Mouse (Mus musculus) intestine, embryonic 15.5 days (tissue): Measurements from ENCODE around the gene Romo1. TPM values are rescaled to one million over a fixed set of nuclear protein-coding genes. Genes with fewer than 3 reads are reported as not detected.
A peak's percentile ranks its signal among the peaks of the same experiment; 100 is the strongest.
"Not testable (repeated sequence)": the region's sequence is repeated elsewhere in the genome, so short reads cannot be mapped to it uniquely, and the experiment has no call there.

Experiments
- ATAC-seq: fragments of 200-750 bp; cut with Nextera tagmentation; 2 replicates; pipeline ENCODE4 v1.8.0; 2017; ENCODE audit warnings: moderate TSS enrichment, moderate library complexity
- H3K27ac ChIP-seq: fragments of 300-500 bp; sonication (generic); 2 replicates; pipeline ENCODE4 v1.5.1; 2015; ENCODE audit warnings: mild to moderate bottlenecking, inconsistent platforms
- H3K27me3 ChIP-seq: fragments of 300-500 bp; sonication (generic); replicated peaks from 2 replicates; pipeline ENCODE4 v1.6.1; 2015; ENCODE audit warnings: inconsistent platforms
- H3K36me3 ChIP-seq: fragments of 300-500 bp; sonication (generic); 2 replicates; pipeline ENCODE4 v1.6.1; 2015; ENCODE audit warnings: inconsistent platforms
- H3K4me1 ChIP-seq: fragments of 300-500 bp; sonication (generic); replicated peaks from 2 replicates; pipeline ENCODE4 v1.6.1; 2015; ENCODE audit warnings: inconsistent platforms
- H3K4me2 ChIP-seq: fragments of 300-500 bp; sonication (generic); replicated peaks from 2 replicates; pipeline ENCODE4 v1.6.1; 2015; ENCODE audit warnings: mild to moderate bottlenecking, inconsistent platforms
- H3K4me3 ChIP-seq: fragments of 300-500 bp; sonication (generic); replicated peaks from 2 replicates; pipeline ENCODE4 v1.5.1; 2015; ENCODE audit warnings: inconsistent platforms
- H3K9ac ChIP-seq: fragments of 300-500 bp; sonication (generic); 2 replicates; pipeline ENCODE4 v1.6.1; 2015; ENCODE audit warnings: inconsistent platforms
- H3K9me3 ChIP-seq: fragments of 300-500 bp; sonication (generic); 2 replicates; pipeline ENCODE4 v1.6.1; 2016; ENCODE audit warnings: inconsistent platforms
- WGBS: fragments of 180-500 bp; shearing (Covaris S2); methylation state at CpG from one replicate; pipeline ENCODE4 v1.1.7; 2015; 5-methylcytosine and 5-hydroxymethylcytosine counted together
- polyA plus RNA-seq: library from polyadenylated mRNA; unstranded; fragments of >200 nt; fragmentation: Nextera tagmentation; extraction: Ambion mirVana; gene quantifications from 2 replicates; pipeline ENCODE4 v1.2.1, GENCODE M21; 2015

Gene Romo1
- 363 and 370 TPM in 2 replicates for polyA plus RNA-seq

DNA sequence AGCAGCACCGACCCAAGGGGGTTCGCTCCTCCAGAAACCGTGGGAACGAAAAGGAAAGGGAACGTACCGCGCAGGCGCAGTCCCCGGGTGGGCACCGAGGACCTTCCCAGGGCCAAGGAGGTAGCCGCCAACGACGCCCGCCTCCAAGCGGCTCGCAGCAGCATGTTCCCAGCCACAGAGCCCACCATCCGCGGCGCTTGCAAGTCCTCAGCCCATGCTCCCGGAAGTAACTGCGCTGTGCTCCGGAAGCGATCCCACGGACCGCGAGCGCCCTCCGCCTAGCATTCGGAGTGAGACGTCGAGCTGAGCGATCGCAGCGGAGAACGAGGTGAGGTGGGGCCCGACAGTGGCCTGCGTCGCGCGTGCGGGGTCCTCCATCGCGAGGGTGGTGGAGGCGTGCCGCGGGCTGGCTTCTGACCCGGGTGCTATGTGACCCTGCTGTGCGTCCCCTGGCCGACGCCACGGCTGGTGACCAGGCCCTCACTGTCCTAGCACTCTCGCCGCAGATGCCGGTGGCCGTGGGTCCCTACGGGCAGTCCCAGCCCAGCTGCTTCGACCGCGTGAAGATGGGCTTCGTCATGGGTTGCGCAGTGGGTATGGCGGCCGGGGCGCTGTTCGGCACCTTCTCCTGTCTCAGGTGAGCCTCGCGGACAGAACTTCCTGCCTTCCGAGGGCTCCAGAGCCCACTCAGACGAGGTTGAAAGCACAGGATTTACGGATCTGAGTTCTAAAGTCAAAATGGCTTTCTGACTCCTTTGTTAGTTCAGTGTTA lies at the start of gene Romo1, which contains the start of gene Nfs1:
Gene Romo1, plus strand, starts transcription at position 87 of the 772 bp plus-strand sequence.
Gene Nfs1, minus strand, starts transcription at position 234 of the 772 bp plus-strand sequence.
- H3K4me3 ChIP-seq, result peak within 1 kb of the TSS; percentile 78
- peak within 1 kb of the TSS; percentile 91 for H3K9ac ChIP-seq
- peak within 1 kb of the TSS; percentile 94 for H3K27ac ChIP-seq
- no peaks in the 10 kb centered on the region for H3K27me3 ChIP-seq
- no peaks in the 10 kb centered on the region for H3K9me3 ChIP-seq
- under 1% methylated on average over 70 of the region's 70 CpGs for WGBS
- peak; percentile 96 for ATAC-seq
- H3K4me1 ChIP-seq, result no peaks in the 10 kb centered on the region
- peaks cover 3% of the 10 kb centered on the region; the same call in 1 of the 2 replicates for H3K36me3 ChIP-seq
- H3K4me2 ChIP-seq, result peak within 1 kb of the TSS; percentile 82

- no peaks in the 10 kb centered on the region for H3K9me3 ChIP-seq
- H3K27me3 ChIP-seq, result no peaks in the 10 kb centered on the region
- H3K4me1 ChIP-seq, result 0 out of 2 replicates have a peak, but pooled peaks cover 9% of the 10 kb centered on the region
- H3K9ac ChIP-seq, result peak overlapping the region; percentile 99
- WGBS, result under 1% methylated on average over 16 of the region's 16 CpGs
- peak overlapping the region; percentile 90 for H3K4me3 ChIP-seq
- ATAC-seq, result peak; percentile 76
- peak overlapping the region; percentile 90 for H3K27ac ChIP-seq
- H3K4me2 ChIP-seq, result peak overlapping the region; percentile 55
- no peaks in the 10 kb centered on the region for H3K36me3 ChIP-seq
Measured at GRCm38 (mm10) chr2:156110627-156111357, 33.0 kb upstream of the Romo1 start.

- Histone ChIP-seq H3K27me3 (no peaks in the 10 kb centered on the region), H3K27ac (peak within 1 kb of the TSS; percentile 90), H3K36me3 (no peaks in the 10 kb centered on the region), H3K9me3 (no peaks in the 10 kb centered on the region), H3K4me3 (peak within 1 kb of the TSS; percentile 90), H3K4me1 (0 out of 2 replicates have a peak, but pooled peaks cover 8% of the 10 kb centered on the region), H3K9ac (peak within 1 kb of the TSS; percentile 99), H3K4me2 (peak within 1 kb of the TSS; percentile 55)
- WGBS, result under 1% methylated on average over 74 of the region's 74 CpGs
- ATAC-seq, result peak; percentile 96
Measured at GRCm38 (mm10) chr2:156111358-156112079, 32.3 kb upstream of the Romo1 start, which contains the start of the genes Cpne1 and Rbm12. Gene Cpne1 (minus strand): TSS chr2:156111965. Gene Rbm12 (minus strand): TSS chr2:156111978.

GRCm38 (mm10) chr2:156112080-156112423 lies 31.8 kb upstream of the Romo1 start:
- not testable (repeated sequence) for H3K9me3 ChIP-seq, H3K4me1 ChIP-seq, H3K36me3 ChIP-seq, H3K27me3 ChIP-seq
- WGBS, result 26% methylated on average over 5 of the region's 5 CpGs
- Histone ChIP-seq H3K27ac (0 out of 2 replicates have a peak overlapping the region, but pooled peaks have one; percentile 90), H3K4me2 (peak overlapping the region; percentile 55), H3K4me3 (peak overlapping the region; percentile 90), H3K9ac (peak overlapping the region; percentile 99)
- ATAC-seq, result peak; percentile 1; the same call in 1 of the 2 replicates

GRCm38 (mm10) chr2:156119566-156119965 lies 24.3 kb upstream of the Romo1 start:
- H3K9ac ChIP-seq, result no peak overlapping the region
- H3K27me3 ChIP-seq, result no peaks in the 10 kb centered on the region
- ATAC-seq, result no peak
- no peak overlapping the region for H3K4me2 ChIP-seq
- H3K27ac ChIP-seq, result no peak overlapping the region
- H3K4me1 ChIP-seq, result no peaks in the 10 kb centered on the region
- no peaks in the 10 kb centered on the region for H3K9me3 ChIP-seq
- no peak overlapping the region for H3K4me3 ChIP-seq
- H3K36me3 ChIP-seq, result 0 out of 2 replicates have a peak, but pooled peaks cover 4% of the 10 kb centered on the region

DNA sequence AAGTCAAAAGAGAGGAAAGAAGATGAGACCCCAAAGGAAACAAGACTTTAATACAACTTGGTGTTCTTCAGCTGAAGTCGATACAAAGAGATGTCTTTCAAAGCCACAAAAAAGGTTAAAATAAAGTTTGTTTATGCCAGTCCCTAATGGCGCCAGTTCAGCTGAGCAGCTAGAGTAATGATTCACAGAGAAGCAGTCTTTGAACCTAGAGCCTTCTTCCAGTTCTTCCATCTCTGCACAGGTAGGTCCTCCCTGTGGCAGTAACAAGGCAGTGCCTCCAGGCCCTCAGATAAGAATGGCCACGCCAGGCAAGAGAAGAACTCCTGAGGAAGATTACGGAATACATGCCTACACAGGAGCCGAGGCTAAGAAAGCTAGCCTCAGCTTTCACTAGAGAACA lies 20.1 kb upstream of the Romo1 start:
- no peak overlapping the region for H3K27ac ChIP-seq
- H3K4me1 ChIP-seq, result no peaks in the 10 kb centered on the region
- WGBS, result 87% methylated on average over 5 of the region's 5 CpGs
- no peaks in the 10 kb centered on the region for H3K27me3 ChIP-seq
- no peaks in the 10 kb centered on the region for H3K9me3 ChIP-seq
- no peak overlapping the region for H3K4me3 ChIP-seq
- 0 out of 2 replicates have a peak, but pooled peaks cover 4% of the 10 kb centered on the region for H3K36me3 ChIP-seq
- H3K9ac ChIP-seq, result no peak overlapping the region
- no peak for ATAC-seq
- no peak overlapping the region for H3K4me2 ChIP-seq

GRCm38 (mm10) chr2:156126992-156127391 lies 16.8 kb upstream of the Romo1 start, which contains the start of gene Gm28036:
Gene Gm28036 (minus strand): TSS chr2:156127092.
- Histone ChIP-seq H3K27me3 (no peaks in the 10 kb centered on the region), H3K9me3 (no peaks in the 10 kb centered on the region), H3K4me3 (no peak within 1 kb of the TSS), H3K4me2 (no peak within 1 kb of the TSS), H3K9ac (no peak within 1 kb of the TSS), H3K36me3 (0 out of 2 replicates have a peak, but pooled peaks cover 7% of the 10 kb centered on the region), H3K27ac (no peak within 1 kb of the TSS), H3K4me1 (no peaks in the 10 kb centered on the region)
- no peak for ATAC-seq
- 96% methylated on average over 5 of the region's 5 CpGs for WGBS

- no peak overlapping the region for H3K27ac ChIP-seq
- no peaks in the 10 kb centered on the region for H3K4me1 ChIP-seq
- H3K36me3 ChIP-seq, result peaks cover 13% of the 10 kb centered on the region; the same call in 1 of the 2 replicates
- H3K9ac ChIP-seq, result no peak overlapping the region
- H3K4me3 ChIP-seq, result no peak overlapping the region
- 88% methylated on average over 5 of the region's 5 CpGs for WGBS
- ATAC-seq, result no peak
- H3K4me2 ChIP-seq, result no peak overlapping the region
- H3K27me3 ChIP-seq, result no peaks in the 10 kb centered on the region
- no peaks in the 10 kb centered on the region for H3K9me3 ChIP-seq
Measured at GRCm38 (mm10) chr2:156134161-156134560, 9.7 kb upstream of the Romo1 start.

DNA sequence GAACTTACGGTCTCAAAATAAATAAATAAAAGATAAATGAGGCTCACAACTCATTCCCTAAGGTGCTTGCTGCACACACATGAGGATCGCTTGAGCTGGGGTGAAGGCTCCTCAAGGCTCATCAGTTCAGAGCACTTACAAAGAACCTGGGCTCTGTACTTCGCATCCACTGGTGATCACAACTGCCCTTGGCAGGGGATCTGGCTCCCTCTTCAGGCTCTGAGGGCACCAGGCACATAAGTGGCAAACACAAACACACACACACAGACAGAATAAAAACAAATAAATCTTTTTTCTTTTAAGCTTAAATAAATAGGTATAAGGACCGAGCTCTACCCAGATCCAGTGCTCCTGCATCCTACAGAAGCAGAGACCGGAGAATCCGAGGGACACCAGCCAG lies 8.1 kb upstream of the Romo1 start:
- Histone ChIP-seq H3K4me1 (no peaks in the 10 kb centered on the region), H3K4me2 (no peak overlapping the region), H3K36me3 (peaks cover 13% of the 10 kb centered on the region; the same call in 1 of the 2 replicates), H3K27me3 (no peaks in the 10 kb centered on the region), H3K9ac (no peak overlapping the region), H3K9me3 (no peaks in the 10 kb centered on the region), H3K4me3 (no peak overlapping the region), H3K27ac (no peak overlapping the region)
- no peak for ATAC-seq
- 87% methylated on average over 6 of the region's 6 CpGs for WGBS

DNA sequence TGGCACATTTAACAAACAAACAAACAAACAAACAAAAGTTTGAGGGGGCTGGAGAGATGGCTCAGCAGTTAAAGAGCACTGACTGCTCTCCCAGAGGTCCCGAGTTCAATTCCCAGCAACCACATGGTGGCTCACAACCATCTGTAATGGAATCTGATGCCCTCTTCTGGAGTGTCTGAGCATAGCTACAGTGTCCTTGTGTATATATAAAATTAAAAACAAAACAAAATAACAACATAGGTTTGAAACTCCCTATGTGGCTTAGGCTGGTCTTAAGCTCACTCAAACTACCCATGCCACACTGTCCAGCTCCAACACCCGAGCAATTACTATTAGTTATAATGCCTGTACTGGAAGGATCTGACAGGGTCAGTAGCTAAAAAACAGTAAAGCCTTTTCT lies 1.0 kb upstream of the Romo1 start:
- ATAC-seq, result no peak
- Histone ChIP-seq H3K4me1 (no peaks in the 10 kb centered on the region), H3K27ac (no peak overlapping the region), H3K4me3 (peak overlapping the region; percentile 78; the same call in 1 of the 2 replicates), H3K9ac (peak overlapping the region; percentile 91; the same call in 1 of the 2 replicates), H3K27me3 (no peaks in the 10 kb centered on the region), H3K4me2 (peak overlapping the region; percentile 82), H3K9me3 (no peaks in the 10 kb centered on the region), H3K36me3 (peaks cover 6% of the 10 kb centered on the region; the same call in 1 of the 2 replicates)
- 73% methylated on average over 2 of the region's 2 CpGs for WGBS

DNA sequence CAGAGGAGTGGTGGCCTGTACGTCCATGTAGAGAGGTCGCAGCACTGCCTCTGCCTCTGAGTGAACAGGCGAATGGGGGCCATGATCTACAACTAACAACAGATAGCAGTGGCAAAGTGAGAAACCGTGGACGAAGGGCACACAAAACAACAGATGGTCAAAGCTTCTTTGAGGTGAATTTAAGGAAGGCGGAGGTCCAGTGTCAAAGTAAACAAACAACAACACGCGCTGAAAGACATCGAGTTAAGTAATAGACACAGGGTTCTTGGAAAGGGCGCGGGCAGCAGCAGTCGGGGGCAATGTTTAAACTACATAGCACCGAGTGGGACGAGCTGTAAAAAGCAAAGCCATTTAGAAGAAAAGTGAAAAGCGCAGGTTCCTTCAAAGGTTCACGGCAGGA lies 472 bp upstream of the Romo1 start:
- Histone ChIP-seq H3K4me1 (no peaks in the 10 kb centered on the region), H3K9me3 (no peaks in the 10 kb centered on the region), H3K4me2 (peak overlapping the region; percentile 82), H3K4me3 (peak overlapping the region; percentile 78), H3K27me3 (no peaks in the 10 kb centered on the region), H3K36me3 (peaks cover 8% of the 10 kb centered on the region; the same call in 1 of the 2 replicates), H3K9ac (peak overlapping the region; percentile 91), H3K27ac (peak overlapping the region; percentile 94)
- ATAC-seq, result no peak; the same call in 1 of the 2 replicates
- 2% methylated on average over 16 of the region's 16 CpGs for WGBS
